Mouse (Mus musculus): Measurements from ENCODE around the gene Pde10a. TPM values are rescaled to one million over a fixed set of nuclear protein-coding genes. Genes with fewer than 3 reads are reported as not detected.

Gene Pde10a
- total RNA-seq, 1 experiment, result 2.6 TPM

DNA sequence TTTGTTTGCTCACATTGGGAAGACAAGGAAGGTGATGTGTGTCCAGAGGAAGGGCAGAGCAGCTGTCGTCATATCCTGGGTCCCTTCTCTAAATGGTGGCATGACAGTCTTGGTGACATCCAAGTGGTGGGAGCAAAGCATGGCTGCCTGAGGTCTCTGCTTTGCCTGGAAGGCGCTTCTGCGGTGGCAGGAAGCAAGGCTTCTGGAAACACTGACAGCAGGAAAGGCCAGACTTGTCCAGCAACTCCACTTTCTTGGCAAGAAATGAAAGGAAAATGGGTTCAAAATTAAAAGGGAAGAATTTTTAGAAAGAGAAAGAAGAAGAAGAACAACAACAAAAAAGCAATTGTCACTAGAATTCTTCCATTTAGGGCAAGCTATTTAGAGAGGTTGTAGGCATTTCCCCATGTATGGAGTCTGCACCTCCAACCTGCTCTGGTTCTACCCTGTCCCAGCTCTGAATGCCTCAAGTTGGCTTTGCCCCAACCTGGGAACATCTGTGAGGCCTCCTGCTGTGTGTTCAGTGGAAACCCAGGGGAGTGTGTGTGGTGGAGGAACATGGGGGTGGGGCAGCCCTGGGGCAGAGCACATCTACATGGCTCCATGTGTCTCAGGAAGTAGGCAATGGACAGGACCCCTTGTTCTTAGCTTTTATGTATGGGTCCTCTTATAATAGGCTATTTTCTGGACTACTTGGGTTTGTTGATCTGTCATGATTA is 288.8 kb downstream of the Pde10a start:
- H3K27ac ChIP-seq (ENCODE audit: insufficient read depth, low read depth, low read length, poor library complexity, severe bottlenecking), result no peak overlapping the region
- DNase-seq (ENCODE audit: low read depth, low spot score), result no peak

DNA sequence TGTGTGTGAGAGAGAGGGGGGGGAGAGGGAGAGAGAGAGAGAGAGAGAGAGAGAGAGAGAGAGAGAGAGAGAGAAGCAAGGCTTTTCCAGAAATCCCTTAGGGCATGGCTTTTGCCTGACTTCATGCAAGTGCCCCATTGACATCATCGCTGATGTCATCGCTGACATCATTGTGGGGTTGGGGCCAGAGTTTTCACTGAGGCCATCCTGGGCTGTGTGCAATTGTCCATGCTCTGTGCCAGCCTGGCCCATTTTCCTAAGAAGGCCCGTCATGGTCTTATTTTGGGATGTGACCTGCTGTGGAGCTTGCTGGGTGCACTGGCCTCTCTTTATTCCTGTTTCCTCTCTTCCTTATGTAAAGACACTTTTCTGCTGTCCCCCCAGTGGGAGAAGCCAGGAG is 290.2 kb downstream of the Pde10a start:
- H3K4me1 ChIP-seq (ENCODE audit: control insufficient read depth in 2 of 2, insufficient read depth in 2 of 2, low read length in 2 of 2, poor library complexity in 1 of 2), result no peaks in the 10 kb centered on the region
- H3K36me3 ChIP-seq (ENCODE audit: control insufficient read depth, insufficient read depth, low read length, poor library complexity, severe bottlenecking), result no peaks in the 10 kb centered on the region
- in situ Hi-C loops (cut with MboI; ENCODE audit: low sequenced_read_pairs in 2 of 2, unreplicated experiment in 2 of 2), result no loop called here
- no peak for DNase-seq (ENCODE audit: low read depth, low spot score)
- TF ChIP-seq MAFK (IDR thresholded peaks at IDR 0.05; ENCODE audit: insufficient read depth, low read depth, low read length) (no peak), ZC3H11A (IDR thresholded peaks at IDR 0.05; ENCODE audit: borderline replicate concordance, low read depth, low read length) (no peak), HCFC1 (IDR thresholded peaks at IDR 0.05; ENCODE audit: borderline replicate concordance, insufficient read depth, low read length) (no peak), CHD2 (IDR thresholded peaks at IDR 0.05; ENCODE audit: low read depth, low read length) (no peak), ZNF384 (IDR thresholded peaks at IDR 0.05; ENCODE audit: low read depth, low read length) (no peak)
- H3K4me3 ChIP-seq (ENCODE audit: insufficient read depth in 1 of 2, low read depth in 1 of 2, low read length in 2 of 2, poor library complexity in 1 of 2, severe bottlenecking in 1 of 2), result no peak overlapping the region
- H3K27ac ChIP-seq (ENCODE audit: insufficient read depth, low read depth, low read length, poor library complexity, severe bottlenecking), result no peak overlapping the region
- H3K9me3 ChIP-seq (ENCODE audit: control insufficient read depth, insufficient read depth, low read depth, low read length), result no peaks in the 10 kb centered on the region
- no peak overlapping the region for H3K9ac ChIP-seq (ENCODE audit: insufficient read depth, low read depth, low read length, poor library complexity, severe bottlenecking)

More for the DNA sequence above, 288.8 kb downstream of the Pde10a start:
- Histone ChIP-seq H3K9ac (ENCODE audit: insufficient read depth, low read depth, low read length, poor library complexity, severe bottlenecking) (no peak overlapping the region), H3K4me1 (ENCODE audit: control insufficient read depth in 2 of 2, insufficient read depth in 2 of 2, low read length in 2 of 2, poor library complexity in 1 of 2) (no peaks in the 10 kb centered on the region), H3K36me3 (ENCODE audit: control insufficient read depth, insufficient read depth, low read length, poor library complexity, severe bottlenecking) (no peaks in the 10 kb centered on the region), H3K9me3 (ENCODE audit: control insufficient read depth, insufficient read depth, low read depth, low read length) (no peaks in the 10 kb centered on the region), H3K4me3 (ENCODE audit: insufficient read depth in 1 of 2, low read depth in 1 of 2, low read length in 2 of 2, poor library complexity in 1 of 2, severe bottlenecking in 1 of 2) (no peak overlapping the region)
- TF ChIP-seq MAFK (IDR thresholded peaks at IDR 0.05; ENCODE audit: insufficient read depth, low read depth, low read length) (no peak), ZNF384 (IDR thresholded peaks at IDR 0.05; ENCODE audit: low read depth, low read length) (no peak), HCFC1 (IDR thresholded peaks at IDR 0.05; ENCODE audit: borderline replicate concordance, insufficient read depth, low read length) (no peak), ZC3H11A (IDR thresholded peaks at IDR 0.05; ENCODE audit: borderline replicate concordance, low read depth, low read length) (no peak)
- in situ Hi-C loops (cut with MboI; ENCODE audit: low sequenced_read_pairs in 2 of 2, unreplicated experiment in 2 of 2), result no loop called here

DNA sequence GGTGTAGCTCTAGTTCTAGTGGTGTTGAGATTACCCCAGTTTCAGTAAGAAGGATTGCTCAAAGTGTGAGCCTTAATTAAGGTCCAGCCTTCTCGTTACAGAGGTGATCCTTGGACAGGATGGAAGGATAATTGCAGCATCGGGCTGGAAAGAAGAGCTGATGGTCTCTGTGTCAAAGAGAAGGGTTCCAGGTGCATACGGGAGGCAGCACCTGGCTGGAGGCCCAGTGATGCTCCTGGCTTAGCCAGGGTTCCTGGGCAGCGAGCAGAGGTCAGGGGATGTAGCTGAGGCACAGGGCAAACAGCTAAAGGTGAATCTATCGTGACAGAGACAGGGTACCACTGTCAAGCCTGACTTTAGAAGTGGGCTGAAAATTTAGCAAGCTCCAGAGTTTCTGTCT is 290.7 kb downstream of the Pde10a start:
- H3K27ac ChIP-seq (ENCODE audit: insufficient read depth, low read depth, low read length, poor library complexity, severe bottlenecking), result no peak overlapping the region
- H3K36me3 ChIP-seq (ENCODE audit: control insufficient read depth, insufficient read depth, low read length, poor library complexity, severe bottlenecking), result no peaks in the 10 kb centered on the region
- in situ Hi-C loops (cut with MboI; ENCODE audit: low sequenced_read_pairs in 2 of 2, unreplicated experiment in 2 of 2), result no loop called here
- no peak overlapping the region for H3K4me3 ChIP-seq (ENCODE audit: insufficient read depth in 1 of 2, low read depth in 1 of 2, low read length in 2 of 2, poor library complexity in 1 of 2, severe bottlenecking in 1 of 2)
- no peak overlapping the region for H3K9ac ChIP-seq (ENCODE audit: insufficient read depth, low read depth, low read length, poor library complexity, severe bottlenecking)
- TF ChIP-seq ZC3H11A (IDR thresholded peaks at IDR 0.05; ENCODE audit: borderline replicate concordance, low read depth, low read length) (no peak), ZNF384 (IDR thresholded peaks at IDR 0.05; ENCODE audit: low read depth, low read length) (no peak), CHD2 (IDR thresholded peaks at IDR 0.05; ENCODE audit: low read depth, low read length) (no peak), HCFC1 (IDR thresholded peaks at IDR 0.05; ENCODE audit: borderline replicate concordance, insufficient read depth, low read length) (no peak), MAFK (IDR thresholded peaks at IDR 0.05; ENCODE audit: insufficient read depth, low read depth, low read length) (no peak)
- H3K4me1 ChIP-seq (ENCODE audit: control insufficient read depth in 2 of 2, insufficient read depth in 2 of 2, low read length in 2 of 2, poor library complexity in 1 of 2), result no peaks in the 10 kb centered on the region
- H3K9me3 ChIP-seq (ENCODE audit: control insufficient read depth, insufficient read depth, low read depth, low read length), result no peaks in the 10 kb centered on the region
- no peak for DNase-seq (ENCODE audit: low read depth, low spot score)

DNA sequence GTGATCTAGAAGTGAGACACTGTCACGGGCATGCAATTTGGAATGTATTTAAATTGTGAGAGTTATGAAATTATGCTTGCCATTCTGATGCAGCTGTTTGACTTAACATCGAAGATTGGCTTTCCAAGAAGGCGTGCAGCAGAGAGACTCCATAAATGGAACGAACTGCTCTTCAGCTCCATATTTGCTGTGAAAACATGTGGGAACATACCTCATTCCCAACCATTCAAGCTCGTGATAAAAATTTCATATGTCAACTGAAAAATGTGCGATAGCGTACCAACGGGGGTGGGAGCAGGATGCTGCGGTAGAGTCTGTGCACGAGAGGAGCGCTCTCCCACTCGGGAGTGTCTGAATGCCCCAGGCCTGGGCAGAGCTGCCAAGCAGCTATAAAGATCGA is 293.5 kb downstream of the Pde10a start:
- in situ Hi-C loops (cut with MboI; ENCODE audit: low sequenced_read_pairs in 2 of 2, unreplicated experiment in 2 of 2), result no loop called here
- H3K4me3 ChIP-seq (ENCODE audit: insufficient read depth in 1 of 2, low read depth in 1 of 2, low read length in 2 of 2, poor library complexity in 1 of 2, severe bottlenecking in 1 of 2), result no peak overlapping the region
- no peaks in the 10 kb centered on the region for H3K36me3 ChIP-seq (ENCODE audit: control insufficient read depth, insufficient read depth, low read length, poor library complexity, severe bottlenecking)

DNA sequence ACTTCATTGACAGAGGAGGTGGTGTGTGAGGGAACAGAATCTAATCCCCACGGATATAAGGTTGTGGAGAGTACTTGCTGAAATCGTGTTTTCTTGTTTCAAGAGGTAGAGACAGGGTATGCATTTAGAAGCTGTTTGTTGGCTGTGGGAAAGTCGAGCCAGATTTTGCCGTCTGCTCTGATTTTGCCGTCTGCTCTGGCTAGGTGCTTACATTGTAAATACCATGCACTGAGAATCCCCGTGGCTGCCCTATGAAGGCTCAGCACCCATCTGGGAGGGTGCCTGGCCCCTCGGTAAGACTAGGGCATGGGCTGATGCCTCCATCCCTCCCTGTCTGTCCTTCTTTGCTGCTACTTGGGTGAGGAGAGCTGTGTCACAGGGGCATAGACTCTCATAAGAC is 298.4 kb downstream of the Pde10a start:
- H3K9ac ChIP-seq (ENCODE audit: insufficient read depth, low read depth, low read length, poor library complexity, severe bottlenecking), result no peak overlapping the region
- H3K4me3 ChIP-seq (ENCODE audit: insufficient read depth in 1 of 2, low read depth in 1 of 2, low read length in 2 of 2, poor library complexity in 1 of 2, severe bottlenecking in 1 of 2), result no peak overlapping the region
- H3K36me3 ChIP-seq (ENCODE audit: control insufficient read depth, insufficient read depth, low read length, poor library complexity, severe bottlenecking), result no peaks in the 10 kb centered on the region
- H3K9me3 ChIP-seq (ENCODE audit: control insufficient read depth, insufficient read depth, low read depth, low read length), result no peaks in the 10 kb centered on the region
- no peak for DNase-seq (ENCODE audit: low read depth, low spot score)
- no peak for TF ChIP-seq ZNF384 (IDR thresholded peaks at IDR 0.05; ENCODE audit: low read depth, low read length)
- no peak for TF ChIP-seq CHD2 (IDR thresholded peaks at IDR 0.05; ENCODE audit: low read depth, low read length)
- no peak for TF ChIP-seq HCFC1 (IDR thresholded peaks at IDR 0.05; ENCODE audit: borderline replicate concordance, insufficient read depth, low read length)
- TF ChIP-seq MAFK (IDR thresholded peaks at IDR 0.05; ENCODE audit: insufficient read depth, low read depth, low read length), result no peak
- TF ChIP-seq ZC3H11A (IDR thresholded peaks at IDR 0.05; ENCODE audit: borderline replicate concordance, low read depth, low read length), result no peak
- H3K27ac ChIP-seq (ENCODE audit: insufficient read depth, low read depth, low read length, poor library complexity, severe bottlenecking), result no peak overlapping the region
- in situ Hi-C loops (cut with MboI; ENCODE audit: low sequenced_read_pairs in 2 of 2, unreplicated experiment in 2 of 2), result no loop called here
- H3K4me1 ChIP-seq (ENCODE audit: control insufficient read depth in 2 of 2, insufficient read depth in 2 of 2, low read length in 2 of 2, poor library complexity in 1 of 2), result no peaks in the 10 kb centered on the region

More for the DNA sequence above, 293.5 kb downstream of the Pde10a start:
- Histone ChIP-seq H3K4me1 (ENCODE audit: control insufficient read depth in 2 of 2, insufficient read depth in 2 of 2, low read length in 2 of 2, poor library complexity in 1 of 2) (no peaks in the 10 kb centered on the region), H3K9ac (ENCODE audit: insufficient read depth, low read depth, low read length, poor library complexity, severe bottlenecking) (no peak overlapping the region), H3K9me3 (ENCODE audit: control insufficient read depth, insufficient read depth, low read depth, low read length) (no peaks in the 10 kb centered on the region), H3K27ac (ENCODE audit: insufficient read depth, low read depth, low read length, poor library complexity, severe bottlenecking) (no peak overlapping the region)
- no peak for TF ChIP-seq HCFC1 (IDR thresholded peaks at IDR 0.05; ENCODE audit: borderline replicate concordance, insufficient read depth, low read length)
- TF ChIP-seq CHD2 (IDR thresholded peaks at IDR 0.05; ENCODE audit: low read depth, low read length), result no peak
- TF ChIP-seq ZNF384 (IDR thresholded peaks at IDR 0.05; ENCODE audit: low read depth, low read length), result no peak
- DNase-seq (ENCODE audit: low read depth, low spot score), result no peak

All from ES-E14 (cell line).